Mouse (Mus musculus): Measurements from ENCODE around the gene Sntg2. TPM values are rescaled to one million over a fixed set of nuclear protein-coding genes. Genes with fewer than 3 reads are reported as not detected.

Gene Sntg2
- total and polyA plus RNA-seq, 3 experiments = not detected

DNA sequence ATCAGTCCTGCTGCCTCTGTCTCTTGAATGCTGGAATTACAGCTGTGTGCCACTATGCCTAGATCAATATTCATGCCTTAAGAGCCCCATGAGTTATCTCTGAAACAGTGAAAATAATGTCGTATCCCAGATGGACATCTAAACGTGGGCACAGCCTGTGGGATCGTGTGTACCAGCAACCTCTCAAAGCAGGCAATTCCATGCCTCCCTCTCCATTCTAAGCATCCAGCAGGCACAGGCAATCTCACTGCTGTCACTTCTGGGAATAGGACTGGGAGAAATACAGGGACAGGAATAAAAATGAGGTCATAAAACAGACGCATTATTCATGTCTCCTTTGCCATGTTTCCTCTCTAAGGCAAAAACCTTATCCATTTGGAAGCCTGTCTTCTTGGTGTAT is 25.9 kb downstream of the Sntg2 start:
- Histone ChIP-seq H3K4me3 (ENCODE audit: low read depth, low read length) (no peak overlapping the region), H3K9me3 (replicated peaks) (peaks cover 29% of the 10 kb centered on the region), H3K4me1 (ENCODE audit: insufficient read depth, low read depth, low read length) (no peaks in the 10 kb centered on the region), H3K27me3 (ENCODE audit: insufficient read depth, low read length) (no peaks in the 10 kb centered on the region), H3K36me3 (replicated peaks) (no peaks in the 10 kb centered on the region)
- TF ChIP-seq GATA1 (IDR thresholded peaks at IDR 0.05; ENCODE audit: borderline replicate concordance, low read length) (no peak), CTCF (IDR thresholded peaks at IDR 0.05; ENCODE audit: low read depth, low read length) (no peak), GATA2 (IDR thresholded peaks at IDR 0.05; ENCODE audit: borderline replicate concordance, low read depth, low read length) (no peak)
- DNase-seq (ENCODE audit: low spot score) (no peak), ATAC-seq (ENCODE audit: extremely low read depth, insufficient number of reproducible peaks, low FRiP score, poor library complexity, severe bottlenecking) (no peak)

DNA sequence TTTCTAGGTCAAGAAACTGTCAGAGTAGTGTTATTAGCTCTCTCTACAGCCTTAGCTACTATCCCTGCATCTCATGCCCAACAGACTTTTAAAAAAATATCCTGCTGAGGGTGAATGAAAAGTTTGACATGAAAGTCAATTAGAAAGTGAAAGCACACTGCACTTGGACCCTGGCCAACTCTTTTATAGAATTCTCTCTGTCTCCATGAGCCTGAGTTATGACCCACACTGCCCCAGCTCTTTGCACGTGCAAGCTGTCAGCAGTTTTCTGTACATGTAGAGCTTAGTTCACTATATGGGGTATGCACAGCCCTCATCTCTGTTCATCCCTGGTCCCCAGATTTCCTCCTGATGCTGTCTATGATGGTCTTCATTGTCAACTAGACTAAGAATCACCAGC is 28.4 kb downstream of the Sntg2 start:
- Histone ChIP-seq H3K9me3 (replicated peaks) (peaks cover 21% of the 10 kb centered on the region), H3K4me1 (ENCODE audit: insufficient read depth, low read depth, low read length) (no peaks in the 10 kb centered on the region), H3K36me3 (replicated peaks) (no peaks in the 10 kb centered on the region), H3K27me3 (ENCODE audit: insufficient read depth, low read length) (no peaks in the 10 kb centered on the region), H3K4me3 (ENCODE audit: low read depth, low read length) (no peak overlapping the region)
- no peak for DNase-seq (ENCODE audit: low spot score)
- TF ChIP-seq POLR2AphosphoS5 (IDR thresholded peaks at IDR 0.05; ENCODE audit: insufficient replicate concordance, low read depth, low read length) = no peak
- TF ChIP-seq TAL1 (conservative IDR thresholded peaks at IDR 0.05; ENCODE audit: low read depth, low read length) = no peak
- no peak for TF ChIP-seq CTCF (IDR thresholded peaks at IDR 0.05; ENCODE audit: low read depth, low read length)
- TF ChIP-seq GATA1 (IDR thresholded peaks at IDR 0.05; ENCODE audit: borderline replicate concordance, low read length) = no peak
- no peak for TF ChIP-seq GATA2 (IDR thresholded peaks at IDR 0.05; ENCODE audit: borderline replicate concordance, low read depth, low read length)
- no peak for ATAC-seq (ENCODE audit: extremely low read depth, insufficient number of reproducible peaks, low FRiP score, poor library complexity, severe bottlenecking)

GRCm38 (mm10) chr12:30336301-30336700 is 36.9 kb downstream of the Sntg2 start:
- DNase-seq (ENCODE audit: low spot score) = no peak
- Histone ChIP-seq H3K36me3 (replicated peaks) (no peaks in the 10 kb centered on the region), H3K27me3 (ENCODE audit: insufficient read depth, low read length) (no peaks in the 10 kb centered on the region), H3K4me1 (ENCODE audit: insufficient read depth, low read depth, low read length) (no peaks in the 10 kb centered on the region), H3K4me3 (ENCODE audit: low read depth, low read length) (no peak overlapping the region), H3K9me3 (replicated peaks) (peaks cover 29% of the 10 kb centered on the region)
- ATAC-seq (ENCODE audit: extremely low read depth, insufficient number of reproducible peaks, low FRiP score, poor library complexity, severe bottlenecking) = no peak
- no peak for TF ChIP-seq TAL1 (conservative IDR thresholded peaks at IDR 0.05; ENCODE audit: low read depth, low read length)
- TF ChIP-seq GATA1 (IDR thresholded peaks at IDR 0.05; ENCODE audit: borderline replicate concordance, low read length) = no peak

DNA sequence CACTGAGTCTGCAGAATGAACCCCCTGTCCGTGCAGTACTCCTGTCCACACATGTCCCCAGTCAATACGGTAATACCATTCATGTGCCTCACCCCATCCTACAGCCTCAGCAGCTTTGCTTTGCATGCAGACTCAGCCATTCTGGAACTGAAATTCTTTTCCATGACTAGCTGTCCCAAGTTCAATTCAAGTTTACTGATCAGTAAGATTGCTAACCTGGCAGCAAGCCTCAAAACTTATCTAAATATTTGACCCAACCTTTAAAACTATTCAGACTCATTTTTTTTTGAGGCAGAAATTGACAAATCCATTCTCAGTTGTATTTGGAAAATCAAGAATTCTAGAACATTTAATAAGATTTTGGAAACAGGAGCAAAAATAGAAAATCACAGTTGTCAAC is 38.7 kb downstream of the Sntg2 start:
- no peak for ATAC-seq (ENCODE audit: extremely low read depth, insufficient number of reproducible peaks, low FRiP score, poor library complexity, severe bottlenecking)
- no peak overlapping the region for H3K4me3 ChIP-seq (ENCODE audit: low read depth, low read length)
- no peak for DNase-seq (ENCODE audit: low spot score)
- H3K4me1 ChIP-seq (ENCODE audit: insufficient read depth, low read depth, low read length) = no peaks in the 10 kb centered on the region
- no peak for TF ChIP-seq TAL1 (conservative IDR thresholded peaks at IDR 0.05; ENCODE audit: low read depth, low read length)
- TF ChIP-seq POLR2AphosphoS5 (IDR thresholded peaks at IDR 0.05; ENCODE audit: insufficient replicate concordance, low read depth, low read length) = no peak
- no peak for TF ChIP-seq GATA2 (IDR thresholded peaks at IDR 0.05; ENCODE audit: borderline replicate concordance, low read depth, low read length)
- no peak for TF ChIP-seq CTCF (IDR thresholded peaks at IDR 0.05; ENCODE audit: low read depth, low read length)
- no peak for TF ChIP-seq GATA1 (IDR thresholded peaks at IDR 0.05; ENCODE audit: borderline replicate concordance, low read length)
- H3K9me3 ChIP-seq (replicated peaks) = peaks cover 31% of the 10 kb centered on the region
- H3K36me3 ChIP-seq (replicated peaks) = no peaks in the 10 kb centered on the region
- no peaks in the 10 kb centered on the region for H3K27me3 ChIP-seq (ENCODE audit: insufficient read depth, low read length)

GRCm38 (mm10) chr12:30317971-30318370 is 55.2 kb downstream of the Sntg2 start:
- Histone ChIP-seq H3K36me3 (replicated peaks) (no peaks in the 10 kb centered on the region), H3K9me3 (replicated peaks) (peaks cover 18% of the 10 kb centered on the region), H3K27me3 (ENCODE audit: insufficient read depth, low read length) (no peaks in the 10 kb centered on the region), H3K4me3 (ENCODE audit: low read depth, low read length) (no peak overlapping the region), H3K4me1 (ENCODE audit: insufficient read depth, low read depth, low read length) (no peaks in the 10 kb centered on the region)
- TF ChIP-seq POLR2AphosphoS5 (IDR thresholded peaks at IDR 0.05; ENCODE audit: insufficient replicate concordance, low read depth, low read length) = no peak
- no peak for TF ChIP-seq TAL1 (conservative IDR thresholded peaks at IDR 0.05; ENCODE audit: low read depth, low read length)
- TF ChIP-seq GATA2 (IDR thresholded peaks at IDR 0.05; ENCODE audit: borderline replicate concordance, low read depth, low read length) = no peak
- no peak for TF ChIP-seq CTCF (IDR thresholded peaks at IDR 0.05; ENCODE audit: low read depth, low read length)
- no peak for TF ChIP-seq GATA1 (IDR thresholded peaks at IDR 0.05; ENCODE audit: borderline replicate concordance, low read length)
- ATAC-seq (ENCODE audit: extremely low read depth, insufficient number of reproducible peaks, low FRiP score, poor library complexity, severe bottlenecking) (no peak), DNase-seq (ENCODE audit: low spot score) (no peak)

- TF ChIP-seq POLR2AphosphoS5 (IDR thresholded peaks at IDR 0.05; ENCODE audit: insufficient replicate concordance, low read depth, low read length) (no peak), CTCF (IDR thresholded peaks at IDR 0.05; ENCODE audit: low read depth, low read length) (no peak), GATA1 (IDR thresholded peaks at IDR 0.05; ENCODE audit: borderline replicate concordance, low read length) (no peak), TAL1 (conservative IDR thresholded peaks at IDR 0.05; ENCODE audit: low read depth, low read length) (no peak), GATA2 (IDR thresholded peaks at IDR 0.05; ENCODE audit: borderline replicate concordance, low read depth, low read length) (no peak)
- H3K4me1 ChIP-seq (ENCODE audit: insufficient read depth, low read depth, low read length) = no peaks in the 10 kb centered on the region
- no peak for DNase-seq (ENCODE audit: low spot score)
These were observed 60.2 kb downstream of the Sntg2 start for GRCm38 (mm10) chr12:30313021-30313420.

More at GRCm38 (mm10) chr12:30313021-30313420, 60.2 kb downstream of the Sntg2 start:
- Histone ChIP-seq H3K36me3 (replicated peaks) (no peaks in the 10 kb centered on the region), H3K9me3 (replicated peaks) (peaks cover 34% of the 10 kb centered on the region), H3K4me3 (ENCODE audit: low read depth, low read length) (no peak overlapping the region), H3K27me3 (ENCODE audit: insufficient read depth, low read length) (no peaks in the 10 kb centered on the region)
- ATAC-seq (ENCODE audit: extremely low read depth, insufficient number of reproducible peaks, low FRiP score, poor library complexity, severe bottlenecking) = no peak
